ENCODE assay signal across 21 mouse cellular contexts in genomic region chr5:139756135-139756534, GRCm38 (mm10). TPM values are rescaled to one million over a fixed set of nuclear protein-coding genes. Genes with fewer than 3 reads are reported as not detected.
DNase-seq lines count a peak whose midpoint lies in the region; ATAC-seq and TF ChIP-seq lines count a peak whose summit lies in the region.
"Had no signal": no experiment of that assay in that cellular context is flagged by ENCODE, and none has a peak within 500 bp of the region (broad histone marks: within the 10 kb centered on the region; RNA-seq: fewer than 3 reads in every experiment).

No protein-coding gene starts in this region.

- H3K9ac ChIP-seq in liver, embryonic 11.5 days (ENCODE audit: low read depth, low read length), result no peak overlapping the region
- no peak overlapping the region for H3K9ac ChIP-seq in liver, postnatal 0 days (replicated peaks)
- no peak overlapping the region for H3K9ac ChIP-seq in liver, embryonic 13.5 days
- no peak overlapping the region for H3K9ac ChIP-seq in liver, embryonic 15.5 days
- H3K9ac ChIP-seq: embryonic facial prominence, embryonic 12.5 days; forebrain, embryonic 13.5 days; forebrain, embryonic 15.5 days had no signal

- no peak overlapping the region for H3K27ac ChIP-seq in liver, embryonic 11.5 days (ENCODE audit: low read depth, low read length)
- no peak overlapping the region for H3K27ac ChIP-seq in liver, postnatal 0 days (ENCODE audit: low read depth)
- no peak overlapping the region for H3K27ac ChIP-seq in liver, embryonic 13.5 days
- no peak overlapping the region for H3K27ac ChIP-seq in liver, embryonic 15.5 days (replicated peaks)
- H3K27ac ChIP-seq: embryonic facial prominence, embryonic 10.5 days; embryonic facial prominence, embryonic 12.5 days; forebrain, embryonic 13.5 days; forebrain, embryonic 15.5 days had no signal

- peaks cover 34% of the 10 kb centered on the region for H3K36me3 ChIP-seq in liver, embryonic 11.5 days (ENCODE audit: control insufficient read depth, insufficient read depth, low read length)
- H3K36me3 ChIP-seq in liver, postnatal 0 days (replicated peaks; ENCODE audit: insufficient read depth, low read length), result peaks cover 37% of the 10 kb centered on the region
- H3K36me3 ChIP-seq in liver, embryonic 13.5 days, result peaks cover 96% of the 10 kb centered on the region
- peaks cover 86% of the 10 kb centered on the region for H3K36me3 ChIP-seq in liver, embryonic 15.5 days (replicated peaks)

- H3K27me3 ChIP-seq in liver, embryonic 11.5 days (replicated peaks; ENCODE audit: control insufficient read depth, insufficient read depth, low read length), result no peaks in the 10 kb centered on the region
- no peaks in the 10 kb centered on the region for H3K27me3 ChIP-seq in liver, postnatal 0 days (ENCODE audit: insufficient read depth, low read length)
- no peaks in the 10 kb centered on the region for H3K27me3 ChIP-seq in liver, embryonic 13.5 days
- H3K27me3 ChIP-seq in liver, embryonic 15.5 days, result no peaks in the 10 kb centered on the region
- H3K27me3 ChIP-seq: CH12.LX; embryonic facial prominence, embryonic 12.5 days; forebrain, embryonic 13.5 days; forebrain, embryonic 15.5 days; Patski had no signal

- no peak for TF ChIP-seq EP300 in liver, postnatal 0 days (IDR thresholded peaks at IDR 0.05; ENCODE audit: low read depth)

- 0 out of 2 replicates have a peak, but pooled peaks have one; percentile 28 for ATAC-seq in liver, embryonic 11.5 days (replicated peaks; ENCODE audit: low FRiP score)
- ATAC-seq in liver, postnatal 0 days, result no peak
- ATAC-seq in liver, embryonic 13.5 days (ENCODE audit: low read depth), result peak; percentile 56
- ATAC-seq in liver, embryonic 15.5 days (ENCODE audit: insufficient read depth), result peak; percentile 47
- ATAC-seq: activated CD4-positive, CD25-positive, alpha-beta regulatory T cell, adult 4 months; CD4-positive, CD25-positive, alpha-beta regulatory T cell, adult 4 months; forebrain, embryonic 13.5 days; forebrain, embryonic 15.5 days; Patski had no signal

- no peaks in the 10 kb centered on the region for H3K4me1 ChIP-seq in liver, embryonic 11.5 days (replicated peaks; ENCODE audit: control insufficient read depth, insufficient read depth, low read length)
- no peaks in the 10 kb centered on the region for H3K4me1 ChIP-seq in liver, postnatal 0 days (ENCODE audit: insufficient read depth)
- peaks cover 13% of the 10 kb centered on the region for H3K4me1 ChIP-seq in liver, embryonic 13.5 days (replicated peaks)
- 0 out of 2 replicates have a peak, but pooled peaks cover 7% of the 10 kb centered on the region for H3K4me1 ChIP-seq in liver, embryonic 15.5 days (replicated peaks)
- H3K4me1 ChIP-seq: embryonic facial prominence, embryonic 10.5 days; embryonic facial prominence, embryonic 12.5 days; forebrain, embryonic 13.5 days; forebrain, embryonic 15.5 days had no signal

- WGBS in liver, embryonic 11.5 days, result 76% methylated on average over 12 of the region's 12 CpGs
- WGBS in liver, postnatal 0 days (ENCODE audit: insufficient replicate concordance), result 83% methylated on average over 12 of the region's 12 CpGs
- WGBS in liver, embryonic 13.5 days (ENCODE audit: insufficient replicate concordance), result 68% methylated on average over 12 of the region's 12 CpGs
- 66% methylated on average over 12 of the region's 12 CpGs for WGBS in liver, embryonic 15.5 days (ENCODE audit: insufficient replicate concordance)

- H3K4me3 ChIP-seq in liver, embryonic 11.5 days (ENCODE audit: low read depth, low read length), result no peak overlapping the region
- H3K4me3 ChIP-seq in liver, postnatal 0 days (ENCODE audit: low read depth, low read length), result no peak overlapping the region
- no peak overlapping the region for H3K4me3 ChIP-seq in liver, embryonic 13.5 days (replicated peaks)
- H3K4me3 ChIP-seq in liver, embryonic 15.5 days (replicated peaks), result no peak overlapping the region
- H3K4me3 ChIP-seq: embryonic facial prominence, embryonic 10.5 days; embryonic facial prominence, embryonic 12.5 days; forebrain, embryonic 13.5 days; forebrain, embryonic 15.5 days had no signal

- H3K9me3 ChIP-seq in liver, embryonic 11.5 days (ENCODE audit: control insufficient read depth, low read length), result no peaks in the 10 kb centered on the region
- no peaks in the 10 kb centered on the region for H3K9me3 ChIP-seq in liver, postnatal 0 days (ENCODE audit: low read length)
- no peaks in the 10 kb centered on the region for H3K9me3 ChIP-seq in liver, embryonic 13.5 days (replicated peaks)
- H3K9me3 ChIP-seq in liver, embryonic 15.5 days (replicated peaks), result no peaks in the 10 kb centered on the region
- H3K9me3 ChIP-seq: embryonic facial prominence, embryonic 10.5 days; embryonic facial prominence, embryonic 12.5 days; forebrain, embryonic 13.5 days; forebrain, embryonic 15.5 days; G1E had no signal

- no peak for DNase-seq in liver, embryonic 11.5 days (ENCODE audit: low spot score)
- no peak for DNase-seq in liver, postnatal 0 days
- no peak for DNase-seq in liver, embryonic 13.5 days
- no peak for DNase-seq in urinary bladder, postnatal 10 days (ENCODE audit: low spot score)
- no peak for DNase-seq in yolk sac, embryonic 10.5 days (ENCODE audit: low spot score)
- DNase-seq: adrenal gland, adult 8-10 months; adrenal gland, postnatal 14 days; adrenal gland, postnatal 36 days; B cell, adult 2 months; cerebellum, adult 11-12 months; cerebellum, adult 9-10 months had no signal

- no peak overlapping the region for H3K4me2 ChIP-seq in liver, embryonic 11.5 days
- no peak overlapping the region for H3K4me2 ChIP-seq in liver, postnatal 0 days (ENCODE audit: low read depth, low read length)
- no peak overlapping the region for H3K4me2 ChIP-seq in liver, embryonic 13.5 days
- H3K4me2 ChIP-seq in liver, embryonic 15.5 days, result no peak overlapping the region
- H3K4me2 ChIP-seq: embryonic facial prominence, embryonic 12.5 days; forebrain, embryonic 13.5 days; forebrain, embryonic 15.5 days had no signal

- no peak for TF ChIP-seq CTCF in liver, postnatal 0 days (IDR thresholded peaks at IDR 0.05; ENCODE audit: low read depth)

RNA-seq across cellular contexts. Expression of gene Ints1, which starts 19.3 kb away (rescaled TPM):
- polyA plus RNA-seq in liver, embryonic 11.5 days (2014; fragmentation: Nextera tagmentation; extraction: Ambion mirVana), result 34.9 TPM in 2 replicates
- 5.6 and 6.4 TPM in 2 replicates for polyA plus RNA-seq in liver, postnatal 0 days (2015; fragmentation: Nextera tagmentation; extraction: Ambion mirVana)
- 12.7 and 13.8 TPM in 2 replicates for polyA plus RNA-seq in liver, embryonic 13.5 days (2015; fragmentation: Nextera tagmentation; extraction: Ambion mirVana)
- 11.8 and 12.5 TPM in 2 replicates for polyA plus RNA-seq in liver, embryonic 15.5 days (2015; fragmentation: Nextera tagmentation; extraction: Ambion mirVana)

RNA-seq across cellular contexts. Expression of gene Micall2, which starts 20.0 kb away (rescaled TPM):
- polyA plus RNA-seq in liver, embryonic 11.5 days (2014; fragmentation: Nextera tagmentation; extraction: Ambion mirVana), result 17.1 and 18.5 TPM in 2 replicates
- 4.9 and 5.8 TPM in 2 replicates for polyA plus RNA-seq in liver, postnatal 0 days (2015; fragmentation: Nextera tagmentation; extraction: Ambion mirVana)
- polyA plus RNA-seq in liver, embryonic 13.5 days (2015; fragmentation: Nextera tagmentation; extraction: Ambion mirVana), result 9.8 and 12.1 TPM in 2 replicates
- polyA plus RNA-seq in liver, embryonic 15.5 days (2015; fragmentation: Nextera tagmentation; extraction: Ambion mirVana), result 12.1 and 12.3 TPM in 2 replicates
- polyA plus RNA-seq: activated CD4-positive, CD25-positive, alpha-beta regulatory T cell, adult 4 months; CD4-positive, CD25-positive, alpha-beta regulatory T cell, adult 4 months had no signal

RNA-seq across cellular contexts. Expression of gene Mafk, which starts 35.2 kb away (rescaled TPM):
- polyA plus RNA-seq in liver, embryonic 11.5 days (2014; fragmentation: Nextera tagmentation; extraction: Ambion mirVana), result 30.4 and 35.1 TPM in 2 replicates
- 15.7 and 19.1 TPM in 2 replicates for polyA plus RNA-seq in liver, postnatal 0 days (2015; fragmentation: Nextera tagmentation; extraction: Ambion mirVana)
- 41.6 and 44.9 TPM in 2 replicates for polyA plus RNA-seq in liver, embryonic 13.5 days (2015; fragmentation: Nextera tagmentation; extraction: Ambion mirVana)
- polyA plus RNA-seq in liver, embryonic 15.5 days (2015; fragmentation: Nextera tagmentation; extraction: Ambion mirVana), result 44.5 and 50.0 TPM in 2 replicates
